Mouse (Mus musculus) thymus, postnatal 25 days (tissue): ENCODE results near the gene Hibadh.
"Not testable (repeated sequence)": the region's sequence is repeated elsewhere in the genome, so short reads cannot be mapped to it uniquely, and the experiment has no call there.

Experiments
- DNase-seq: peaks from one replicate; pipeline ENCODE4 v3.0.0; 2022

Hibadh gene

GRCm38 (mm10) chr6:52640224-52640712 lies at the start of gene Hibadh:
Hibadh (minus strand) TSS chr6:52640389.
- DNase-seq: peak; percentile 100

GRCm38 (mm10) chr6:52686901-52687500 lies 46.8 kb upstream of the Hibadh start:
- DNase-seq: no peak

- DNase-seq: no peak
Measured at GRCm38 (mm10) chr6:52682607-52683006, 42.4 kb upstream of the Hibadh start.

- no peak for DNase-seq
Measured at GRCm38 (mm10) chr6:52681847-52682485, 41.8 kb upstream of the Hibadh start.

GRCm38 (mm10) chr6:52680458-52681032 lies 40.4 kb upstream of the Hibadh start:
- no peak for DNase-seq

GRCm38 (mm10) chr6:52679565-52679964 lies 39.4 kb upstream of the Hibadh start:
- DNase-seq: no peak

- DNase-seq: not testable (repeated sequence)
Measured at GRCm38 (mm10) chr6:52677534-52677933, 37.3 kb upstream of the Hibadh start.

GRCm38 (mm10) chr6:52675222-52675921 lies 35.2 kb upstream of the Hibadh start:
- DNase-seq: no peak

GRCm38 (mm10) chr6:52674541-52674940 lies 34.4 kb upstream of the Hibadh start:
- DNase-seq: no peak

- no peak for DNase-seq
Measured at GRCm38 (mm10) chr6:52673706-52674105, 33.5 kb upstream of the Hibadh start.

- no peak for DNase-seq
Measured at GRCm38 (mm10) chr6:52672539-52672938, 32.4 kb upstream of the Hibadh start.

- DNase-seq: no peak
Measured at GRCm38 (mm10) chr6:52671791-52672190, 31.6 kb upstream of the Hibadh start.

- DNase-seq: not testable (repeated sequence)
Measured at GRCm38 (mm10) chr6:52669878-52670277, 29.7 kb upstream of the Hibadh start.

- no peak for DNase-seq
Measured at GRCm38 (mm10) chr6:52667641-52668040, 27.5 kb upstream of the Hibadh start.

- DNase-seq: peak; percentile 66
Measured at GRCm38 (mm10) chr6:52663021-52663420, 22.8 kb upstream of the Hibadh start.

- no peak for DNase-seq
Measured at GRCm38 (mm10) chr6:52655266-52655665, 15.1 kb upstream of the Hibadh start.

GRCm38 (mm10) chr6:52648806-52649205 lies 8.6 kb upstream of the Hibadh start:
- peak; percentile 32 for DNase-seq

- DNase-seq: peak; percentile 26
Measured at GRCm38 (mm10) chr6:52648031-52648430, 7.8 kb upstream of the Hibadh start.

- DNase-seq: no peak
Measured at GRCm38 (mm10) chr6:52645926-52646325, 5.7 kb upstream of the Hibadh start.

- no peak for DNase-seq
Measured at GRCm38 (mm10) chr6:52642152-52642551, 2.0 kb upstream of the Hibadh start.

GRCm38 (mm10) chr6:52641076-52641475 lies 887 bp upstream of the Hibadh start:
- peak; percentile 43 for DNase-seq

- DNase-seq: no peak
Measured at GRCm38 (mm10) chr6:52639546-52640223, 504 bp downstream of the Hibadh start.
